Mouse (Mus musculus): ENCODE measurements around the gene Prss53.

The Prss53 gene

DNA sequence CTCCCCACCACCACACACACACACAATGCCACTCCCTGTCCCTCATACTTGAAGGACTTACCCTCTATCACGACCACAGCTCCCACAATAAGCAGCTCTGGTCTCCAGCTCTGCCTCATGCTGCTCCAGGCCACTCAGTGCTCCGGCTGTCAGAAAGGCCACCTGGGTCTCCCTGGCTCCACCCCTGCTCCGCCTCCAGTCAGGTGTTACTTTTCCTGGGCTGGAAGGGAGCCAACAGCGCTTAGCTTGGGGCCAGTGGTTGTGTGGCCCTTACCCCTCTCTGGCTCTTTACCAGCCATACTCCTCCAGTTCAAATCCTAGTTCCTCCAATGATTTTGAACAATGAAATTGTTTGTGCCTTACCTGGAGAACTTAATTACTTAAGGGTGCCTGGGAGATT, at the start of gene Prss53:
Gene Prss53, minus strand, starts transcription at position 173 of the 400 bp plus-strand sequence.
- no peak for DNase-seq (ENCODE audit: low spot score)

DNA sequence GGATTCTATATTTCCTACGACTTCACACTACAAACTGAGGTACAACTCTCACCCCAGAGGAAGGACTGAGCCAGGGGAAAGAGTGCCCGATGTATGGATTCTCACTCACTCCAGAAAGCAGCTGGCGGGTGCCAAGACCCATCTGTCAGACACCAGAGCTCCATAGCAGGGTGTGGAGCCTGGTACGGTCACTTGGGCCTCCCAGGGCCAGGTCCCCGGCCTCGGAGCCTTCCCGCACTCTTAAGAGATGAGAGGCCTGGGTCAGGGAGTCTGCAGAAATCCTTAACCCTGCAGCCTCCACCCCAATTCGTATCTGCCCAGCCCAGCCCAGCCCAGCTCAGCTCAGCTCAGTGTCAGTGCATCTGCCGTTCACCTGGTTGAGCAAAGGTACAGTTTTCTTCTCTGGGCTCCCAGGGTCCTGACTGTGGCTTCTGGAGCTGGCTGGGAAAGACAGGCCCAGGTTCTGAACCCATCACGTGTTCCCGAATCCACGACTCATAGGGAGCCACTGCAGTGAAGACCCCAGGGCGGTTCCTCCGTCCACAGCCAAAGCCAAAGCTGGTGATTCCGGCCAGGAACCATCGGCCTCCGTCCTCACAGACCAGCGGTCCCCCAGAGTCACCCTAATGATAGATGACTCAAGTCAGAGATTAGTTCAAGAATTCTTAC, 45.6 kb upstream of the Prss53 start:
- DNase-seq (ENCODE audit: low spot score), result no peak

- no peak for DNase-seq (ENCODE audit: low spot score)
Observed at GRCm38 (mm10) chr7:127935748-127936159, 45.0 kb upstream of the Prss53 start.

- peak; percentile 94 for DNase-seq (ENCODE audit: low spot score)
Observed at GRCm38 (mm10) chr7:127935028-127935722, 44.4 kb upstream of the Prss53 start.

DNA sequence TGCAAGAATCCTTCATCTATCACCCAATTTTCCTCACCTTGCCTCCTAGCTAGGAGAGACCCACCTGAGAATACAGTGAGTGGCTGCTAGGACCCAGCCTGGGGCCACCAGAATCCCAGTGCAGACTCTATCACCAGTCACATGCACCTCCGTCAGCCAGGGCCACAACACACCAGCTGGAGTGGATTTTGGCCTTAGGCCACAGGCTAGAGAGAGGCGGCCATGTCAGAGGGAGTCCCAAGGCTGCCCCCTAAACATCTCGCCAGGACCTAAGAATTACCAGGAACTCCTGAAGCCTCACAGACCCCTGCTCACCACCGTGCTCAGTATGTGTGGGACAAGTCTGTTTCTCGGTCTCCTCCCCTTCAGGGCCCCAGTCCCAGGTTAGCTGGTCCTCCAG, 43.3 kb upstream of the Prss53 start:
- DNase-seq (ENCODE audit: low spot score), result no peak

DNA sequence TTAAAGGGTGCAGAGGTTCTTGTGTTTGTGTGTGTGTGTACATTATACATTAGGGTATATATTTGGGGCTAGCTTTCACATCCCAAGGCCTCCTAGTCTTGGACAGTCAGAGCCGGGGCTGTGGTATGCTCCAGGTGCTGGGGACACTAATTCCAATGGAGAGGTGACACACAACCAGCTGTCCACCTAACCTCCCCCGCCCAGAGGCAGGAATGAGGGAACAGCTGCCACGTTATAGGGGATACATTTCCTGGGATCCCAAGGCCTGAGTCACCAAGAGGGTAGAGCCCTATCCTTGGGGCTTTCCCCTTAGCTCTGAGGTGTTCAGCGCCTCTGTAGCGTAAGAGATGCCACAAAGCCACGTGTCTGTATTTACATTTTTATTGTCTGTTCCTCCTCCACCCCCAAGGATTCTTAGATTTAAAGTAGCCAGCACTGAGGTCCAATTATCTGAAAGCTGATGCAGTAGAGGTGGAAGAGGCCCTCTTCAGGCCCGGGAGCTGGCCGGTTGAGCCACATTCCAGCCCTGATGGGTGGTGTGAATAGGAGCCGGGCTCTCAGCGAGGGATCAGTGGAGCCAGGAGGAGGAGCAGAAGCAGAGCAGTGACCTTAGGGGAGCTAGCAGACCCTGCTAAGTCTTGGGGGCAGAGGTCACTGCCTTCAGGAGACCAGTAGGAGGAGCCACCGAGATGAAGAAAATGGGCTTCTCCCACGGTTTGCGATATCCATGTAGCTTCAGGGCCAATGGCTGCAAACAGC, 41.7 kb upstream of the Prss53 start:
- no peak for DNase-seq (ENCODE audit: low spot score)

GRCm38 (mm10) chr7:127931351-127932135, 40.8 kb upstream of the Prss53 start:
- no peak for DNase-seq (ENCODE audit: low spot score)

DNA sequence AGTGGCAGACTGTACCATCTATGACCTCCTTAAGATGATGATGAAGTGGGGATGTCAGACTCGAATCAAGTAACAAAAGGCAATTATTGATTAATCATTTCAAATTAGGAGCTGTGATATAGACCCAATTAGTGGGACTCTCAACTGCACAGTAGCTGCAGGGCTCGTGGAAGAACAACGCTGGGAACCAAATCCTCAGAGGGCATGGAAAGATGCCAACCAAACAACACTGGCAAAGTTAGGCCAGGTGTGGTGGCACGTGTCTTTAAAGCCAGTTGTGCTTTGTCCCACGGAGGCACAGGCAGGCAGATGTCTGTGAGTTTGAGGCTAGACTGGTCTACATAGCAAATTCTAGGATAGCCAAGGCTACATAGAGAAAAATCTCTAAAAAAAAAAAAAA, 39.9 kb upstream of the Prss53 start:
- no peak for DNase-seq (ENCODE audit: low spot score)

DNA sequence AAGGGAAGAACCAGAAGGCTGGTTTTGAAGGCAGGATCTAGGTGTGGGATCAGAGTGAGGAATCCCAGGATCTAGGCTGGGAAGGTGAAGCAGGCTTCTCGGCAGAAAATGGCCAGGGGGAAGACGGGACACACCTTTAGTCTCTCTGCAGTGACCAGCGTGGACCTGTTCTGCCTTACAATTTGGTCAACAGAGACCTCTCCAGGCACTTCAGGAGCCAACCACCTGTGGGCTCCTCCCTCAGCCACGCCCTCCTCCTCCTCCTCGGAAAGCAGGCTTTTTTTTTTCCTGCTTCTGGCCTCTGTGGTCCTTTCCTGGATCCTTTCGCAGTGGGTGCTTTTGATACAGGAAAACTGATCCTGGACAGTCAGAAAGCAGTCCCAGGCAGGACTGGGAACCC, 39.2 kb upstream of the Prss53 start, which contains the start of gene Prss8:
Gene Prss8, minus strand, starts transcription at position 182 of the 400 bp plus-strand sequence.
- no peak for DNase-seq (ENCODE audit: low spot score)

- DNase-seq (ENCODE audit: low spot score), result no peak
Observed at GRCm38 (mm10) chr7:127928596-127928995, 37.8 kb upstream of the Prss53 start.

- DNase-seq (ENCODE audit: low spot score), result no peak
Observed at GRCm38 (mm10) chr7:127927726-127928125, 37.0 kb upstream of the Prss53 start.

DNA sequence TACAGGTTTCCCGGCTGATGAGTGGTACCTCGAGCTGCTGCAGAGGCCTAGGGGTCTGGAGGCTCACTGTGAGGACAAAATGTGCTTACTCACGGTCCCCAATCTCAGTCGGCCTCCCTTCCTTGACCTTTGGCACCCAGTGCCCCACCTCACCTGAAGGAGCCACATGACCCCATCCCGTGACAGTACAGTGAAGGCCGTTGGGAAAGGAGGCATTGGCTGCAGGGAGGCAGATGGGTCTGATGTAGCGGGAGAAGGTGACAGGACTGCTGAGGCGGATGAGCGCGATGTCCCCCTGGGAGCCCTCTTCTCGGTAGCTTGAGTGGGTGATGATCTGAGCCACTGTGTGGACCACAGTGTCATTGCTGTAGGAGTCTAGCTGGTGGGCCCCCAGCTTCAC, 36.1 kb upstream of the Prss53 start:
- no peak for DNase-seq (ENCODE audit: low spot score)

- no peak for DNase-seq (ENCODE audit: low spot score)
Observed at GRCm38 (mm10) chr7:127926066-127926465, 35.3 kb upstream of the Prss53 start.

DNA sequence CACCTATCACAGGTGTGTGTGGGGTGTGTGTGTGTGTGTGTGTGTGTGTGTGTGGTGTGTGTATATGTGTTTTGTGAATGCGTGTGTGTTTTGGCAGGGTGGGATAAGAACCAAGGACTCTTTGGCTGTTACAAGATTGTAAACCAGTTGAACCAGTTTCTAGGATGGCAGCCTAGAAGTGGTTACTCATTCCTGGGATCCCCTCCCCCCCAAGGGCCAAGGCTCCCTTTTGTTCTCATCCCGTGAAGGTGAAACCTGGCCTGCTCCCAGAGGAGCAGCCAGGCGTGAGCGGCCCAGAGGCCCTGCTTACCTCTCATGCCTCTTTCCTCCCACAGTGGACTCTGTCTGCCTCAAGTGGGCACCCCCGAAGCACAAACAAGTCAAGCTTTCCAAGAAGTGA, 34.5 kb upstream of the Prss53 start:
- DNase-seq (ENCODE audit: low spot score), result no peak

- DNase-seq (ENCODE audit: low spot score), result no peak
Observed at GRCm38 (mm10) chr7:127923714-127924113, 32.9 kb upstream of the Prss53 start.

DNA sequence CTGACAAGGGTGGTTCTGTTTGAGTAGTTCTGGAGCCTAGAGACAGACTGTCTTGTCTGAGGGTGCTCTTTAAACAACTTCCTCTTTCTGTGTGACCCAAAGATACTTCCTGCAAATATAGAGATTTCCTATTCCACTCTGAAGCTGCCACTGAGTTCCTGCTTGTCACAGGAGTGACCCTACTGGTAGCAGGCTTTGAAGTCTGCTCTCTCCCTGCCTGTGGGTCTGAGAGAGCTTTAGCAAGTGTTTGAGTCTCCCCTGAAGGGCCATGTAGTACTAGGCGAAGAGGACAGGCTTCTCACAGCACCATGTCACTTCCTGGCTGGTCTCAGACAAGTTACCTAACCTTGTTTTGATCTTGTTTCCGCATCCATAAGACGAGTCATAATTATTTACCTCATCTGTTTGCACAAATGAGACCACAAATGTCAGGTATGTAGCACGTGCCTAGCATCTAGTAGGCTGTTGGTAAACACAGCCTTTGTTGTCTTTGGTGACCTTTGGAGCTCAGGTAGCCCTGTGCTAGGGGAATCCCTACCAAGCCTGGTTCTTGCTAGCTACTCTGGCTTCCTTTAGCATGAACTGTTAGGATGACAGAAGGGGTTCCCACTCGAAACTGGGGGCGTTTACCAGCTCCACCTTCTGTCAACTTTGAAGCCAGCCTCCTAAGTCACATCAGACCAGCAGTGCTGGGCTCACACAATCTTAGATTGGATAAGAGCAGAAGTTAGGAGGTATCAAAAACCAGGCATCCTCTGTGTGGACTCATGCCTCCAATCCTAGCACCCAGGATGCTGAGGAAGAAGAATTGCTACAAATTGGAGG, 31.9 kb upstream of the Prss53 start:
- DNase-seq (ENCODE audit: low spot score), result no peak

GRCm38 (mm10) chr7:127921516-127921915, 30.7 kb upstream of the Prss53 start:
- no peak for DNase-seq (ENCODE audit: low spot score)

- DNase-seq (ENCODE audit: low spot score), result no peak
Observed at GRCm38 (mm10) chr7:127919290-127919689, 28.5 kb upstream of the Prss53 start.

GRCm38 (mm10) chr7:127918203-127918602, 27.4 kb upstream of the Prss53 start:
- no peak for DNase-seq (ENCODE audit: low spot score)

GRCm38 (mm10) chr7:127915293-127915692, 24.5 kb upstream of the Prss53 start:
- no peak for DNase-seq (ENCODE audit: low spot score)

DNA sequence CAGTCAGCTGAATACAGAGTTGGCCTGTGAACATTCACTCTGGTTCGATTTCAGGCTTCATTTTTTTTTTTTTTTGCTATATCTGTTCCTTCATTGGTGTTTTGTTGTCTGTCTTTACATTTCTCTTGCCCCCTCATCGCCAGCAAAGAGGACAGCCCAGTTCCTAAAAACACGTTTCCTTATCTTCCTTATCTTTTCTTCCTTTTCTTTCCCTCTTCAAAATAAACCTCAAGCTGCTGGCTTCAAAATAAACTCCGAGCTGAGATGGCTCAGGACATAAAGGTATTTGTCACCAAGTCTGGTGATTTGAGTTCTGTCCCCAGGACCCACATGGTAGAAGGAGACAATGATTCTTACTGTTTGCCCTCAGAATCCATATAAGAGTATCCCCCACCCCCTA, 22.2 kb upstream of the Prss53 start:
- no peak for DNase-seq (ENCODE audit: low spot score)

Data from left cerebral cortex, adult 11 months (tissue).